Mouse (Mus musculus): ENCODE data around the gene Fyn.

Fyn gene

GRCm38 (mm10) chr10:39368572-39369135 is at the start of gene Fyn:
Gene Fyn, plus strand, starts transcription at chr10:39368855.
- no peak for DNase-seq

GRCm38 (mm10) chr10:39320798-39321622 is 47.6 kb upstream of the Fyn start:
- DNase-seq: no peak

- DNase-seq: no peak
Measured at GRCm38 (mm10) chr10:39321623-39321985, 47.1 kb upstream of the Fyn start.

- DNase-seq: no peak
Measured at GRCm38 (mm10) chr10:39322143-39322542, 46.5 kb upstream of the Fyn start.

GRCm38 (mm10) chr10:39324291-39324690 is 44.4 kb upstream of the Fyn start:
- no peak for DNase-seq

- no peak for DNase-seq
Measured at GRCm38 (mm10) chr10:39328661-39329060, 40.0 kb upstream of the Fyn start.

GRCm38 (mm10) chr10:39334320-39334719 is 34.3 kb upstream of the Fyn start:
- no peak for DNase-seq

GRCm38 (mm10) chr10:39335880-39336279 is 32.8 kb upstream of the Fyn start:
- no peak for DNase-seq

GRCm38 (mm10) chr10:39339189-39339968 is 29.3 kb upstream of the Fyn start:
- no peak for DNase-seq

- DNase-seq: no peak
Measured at GRCm38 (mm10) chr10:39339969-39340236, 28.8 kb upstream of the Fyn start.

- DNase-seq: no peak
Measured at GRCm38 (mm10) chr10:39343551-39343950, 25.1 kb upstream of the Fyn start.

GRCm38 (mm10) chr10:39345921-39346320 is 22.7 kb upstream of the Fyn start:
- DNase-seq: no peak

- DNase-seq: no peak
Measured at GRCm38 (mm10) chr10:39349781-39350364, 18.8 kb upstream of the Fyn start.

- no peak for DNase-seq
Measured at GRCm38 (mm10) chr10:39364196-39364595, 4.5 kb upstream of the Fyn start.

- peak; percentile 96 for DNase-seq
Measured at GRCm38 (mm10) chr10:39369502-39369931, 862 bp downstream of the Fyn start.

GRCm38 (mm10) chr10:39369977-39370785 is 1.5 kb downstream of the Fyn start:
- peak; percentile 23 for DNase-seq

GRCm38 (mm10) chr10:39370786-39371221 is 2.1 kb downstream of the Fyn start:
- peak; percentile 23 for DNase-seq

GRCm38 (mm10) chr10:39371467-39371866 is 2.8 kb downstream of the Fyn start:
- no peak for DNase-seq

- no peak for DNase-seq
Measured at GRCm38 (mm10) chr10:39371991-39372390, 3.3 kb downstream of the Fyn start.

- no peak for DNase-seq
Measured at GRCm38 (mm10) chr10:39376676-39377075, 8.0 kb downstream of the Fyn start.

- DNase-seq: no peak
Measured at GRCm38 (mm10) chr10:39377219-39377618, 8.6 kb downstream of the Fyn start.

- no peak for DNase-seq
Measured at GRCm38 (mm10) chr10:39378025-39378603, 9.5 kb downstream of the Fyn start.
